Mouse (Mus musculus) intestine, embryonic 15.5 days (tissue): ENCODE data around the gene Uggt2. TPM values are rescaled to one million over a fixed set of nuclear protein-coding genes. Genes with fewer than 3 reads are reported as not detected.

Experiments used
- ATAC-seq: fragments of 200-750 bp; cut with Nextera tagmentation; 2 replicates; pipeline ENCODE4 v1.8.0; 2017; ENCODE audit warnings: moderate TSS enrichment, moderate library complexity
- H3K27ac ChIP-seq: fragments of 300-500 bp; sonication (generic); 2 replicates; pipeline ENCODE4 v1.5.1; 2015; ENCODE audit warnings: mild to moderate bottlenecking, inconsistent platforms
- H3K27me3 ChIP-seq: fragments of 300-500 bp; sonication (generic); replicated peaks from 2 replicates; pipeline ENCODE4 v1.6.1; 2015; ENCODE audit warnings: inconsistent platforms
- H3K36me3 ChIP-seq: fragments of 300-500 bp; sonication (generic); 2 replicates; pipeline ENCODE4 v1.6.1; 2015; ENCODE audit warnings: inconsistent platforms
- H3K4me1 ChIP-seq: fragments of 300-500 bp; sonication (generic); replicated peaks from 2 replicates; pipeline ENCODE4 v1.6.1; 2015; ENCODE audit warnings: inconsistent platforms
- H3K4me2 ChIP-seq: fragments of 300-500 bp; sonication (generic); replicated peaks from 2 replicates; pipeline ENCODE4 v1.6.1; 2015; ENCODE audit warnings: mild to moderate bottlenecking, inconsistent platforms
- H3K4me3 ChIP-seq: fragments of 300-500 bp; sonication (generic); replicated peaks from 2 replicates; pipeline ENCODE4 v1.5.1; 2015; ENCODE audit warnings: inconsistent platforms
- H3K9ac ChIP-seq: fragments of 300-500 bp; sonication (generic); 2 replicates; pipeline ENCODE4 v1.6.1; 2015; ENCODE audit warnings: inconsistent platforms
- H3K9me3 ChIP-seq: fragments of 300-500 bp; sonication (generic); 2 replicates; pipeline ENCODE4 v1.6.1; 2016; ENCODE audit warnings: inconsistent platforms
- WGBS: fragments of 180-500 bp; shearing (Covaris S2); methylation state at CpG from one replicate; pipeline ENCODE4 v1.1.7; 2015; 5-methylcytosine and 5-hydroxymethylcytosine counted together
- polyA plus RNA-seq: library from polyadenylated mRNA; unstranded; fragments of >200 nt; fragmentation: Nextera tagmentation; extraction: Ambion mirVana; gene quantifications from 2 replicates; pipeline ENCODE4 v1.2.1, GENCODE M21; 2015

Uggt2 gene
- polyA plus RNA-seq, 1 experiment from 2014 or later: 7.9 TPM

GRCm38 (mm10) chr14:118936236-118936635 lies 163.0 kb downstream of the Uggt2 start:
- H3K27ac ChIP-seq: no peak overlapping the region
- H3K4me3 ChIP-seq: no peak overlapping the region
- H3K9ac ChIP-seq: no peak overlapping the region
- H3K4me2 ChIP-seq: no peak overlapping the region
- H3K4me1 ChIP-seq: 0 out of 2 replicates have a peak, but pooled peaks cover 10% of the 10 kb centered on the region
- H3K36me3 ChIP-seq: no peaks in the 10 kb centered on the region
- no peaks in the 10 kb centered on the region for H3K9me3 ChIP-seq
- no peak for ATAC-seq
- 57% methylated on average over 3 of the region's 3 CpGs for whole genome bisulfite sequencing
- no peaks in the 10 kb centered on the region for H3K27me3 ChIP-seq

Other genes starting within 250 kb of the Uggt2 start
- gene Dzip1, start 174.0 kb downstream of the Uggt2 start, polyA plus RNA-seq: 10.2 and 10.9 TPM in 2 replicates
- gene Dnajc3, start 161.5 kb downstream of the Uggt2 start, polyA plus RNA-seq: 48.4 and 57.0 TPM in 2 replicates
- 0.14 TPM in 1 of 2 replicates, not detected in the other for gene Hs6st3, start 38.9 kb upstream of the Uggt2 start, polyA plus RNA-seq